Mouse (Mus musculus) spleen, adult 2 months (tissue): ENCODE measurements around the gene Zbtb20. TPM values are rescaled to one million over a fixed set of nuclear protein-coding genes. Genes with fewer than 3 reads are reported as not detected.

Experiments used
- DNase-seq, 2 experiments: peaks; one replicate each; pipeline versions ENCODE4 v3.0.0 to v3.0.0-alpha.2; 2012 to 2021; ENCODE audit warnings: low spot score in 2 of 2, low read depth in 1 of 2
- H3K27ac ChIP-seq: fragments of 200-500 bp; 2 replicates; pipeline ENCODE4 v1.5.1; 2012; ENCODE audit warnings: low read length, inconsistent platforms; ENCODE audit not compliant: insufficient read depth
- H3K27me3 ChIP-seq: fragments of 200-500 bp; 2 replicates; pipeline ENCODE4 v1.6.1; 2012; ENCODE audit warnings: mild to moderate bottlenecking, moderate library complexity, low read length, inconsistent platforms; ENCODE audit not compliant: control insufficient read depth, insufficient read depth
- H3K36me3 ChIP-seq: fragments of 200-500 bp; 2 replicates; pipeline ENCODE4 v1.6.1; 2012; ENCODE audit warnings: mild to moderate bottlenecking, low read length, inconsistent platforms; ENCODE audit not compliant: control insufficient read depth, insufficient read depth
- H3K4me1 ChIP-seq: fragments of 200-500 bp; 2 replicates; pipeline ENCODE4 v1.6.1; 2011; ENCODE audit warnings: inconsistent platforms; ENCODE audit not compliant: control insufficient read depth, insufficient read depth, insufficient read length
- H3K4me3 ChIP-seq: fragments of 200-500 bp; 2 replicates; pipeline ENCODE4 v1.5.1; 2011; ENCODE audit warnings: mild to moderate bottlenecking, inconsistent platforms; ENCODE audit not compliant: insufficient read depth, insufficient read length; ENCODE audit errors: extremely low read depth
- CTCF ChIP-seq: fragments of 200-500 bp; IDR thresholded peaks from 2 replicates; pipeline ENCODE4 v1.5.1; 2011; ENCODE audit warnings: mild to moderate bottlenecking, inconsistent platforms; ENCODE audit not compliant: insufficient read depth, insufficient read length, insufficient replicate concordance; ENCODE audit errors: extremely low read depth
- POLR2A ChIP-seq: fragments of 200-500 bp; IDR thresholded peaks from 2 replicates; pipeline ENCODE4 v1.6.1; 2011; ENCODE audit warnings: low read depth, low read length, inconsistent platforms
- WGBS: fragments of 180-500 bp; shearing (Covaris S2); methylation state at CpG from one replicate; pipeline ENCODE4 v1.1.7; 2018; 5-methylcytosine and 5-hydroxymethylcytosine counted together
- polyA plus RNA-seq: library from polyadenylated mRNA; depleted of rRNA; stranded (reverse); fragments of >200 nt; gene quantifications from 2 replicates; pipeline ENCODE4 v1.2.3, GENCODE M21; 2012

The Zbtb20 gene
- polyA plus RNA-seq, 1 experiment = 8.6 TPM

GRCm38 (mm10) chr16:43094161-43094560, 218.5 kb downstream of the Zbtb20 start:
- no peak overlapping the region for H3K4me3 ChIP-seq
- no peak overlapping the region for H3K27ac ChIP-seq
- DNase-seq = no peak
- H3K36me3 ChIP-seq = no peaks in the 10 kb centered on the region
- WGBS = 94% methylated on average over 1 of the region's 1 CpGs
- no peaks in the 10 kb centered on the region for H3K27me3 ChIP-seq
- TF ChIP-seq CTCF (no peak), POLR2A (no peak)
- no peaks in the 10 kb centered on the region for H3K4me1 ChIP-seq

GRCm38 (mm10) chr16:43094756-43095155, 219.1 kb downstream of the Zbtb20 start:
- 92% methylated on average over 6 of the region's 6 CpGs for WGBS
- no peak overlapping the region for H3K27ac ChIP-seq
- no peaks in the 10 kb centered on the region for H3K27me3 ChIP-seq
- no peak for DNase-seq
- H3K36me3 ChIP-seq = no peaks in the 10 kb centered on the region
- TF ChIP-seq CTCF (no peak), POLR2A (no peak)
- H3K4me3 ChIP-seq = no peak overlapping the region
- H3K4me1 ChIP-seq = no peaks in the 10 kb centered on the region

GRCm38 (mm10) chr16:43096040-43096439, 220.4 kb downstream of the Zbtb20 start:
- Histone ChIP-seq H3K27ac (no peak overlapping the region), H3K4me3 (no peak overlapping the region), H3K36me3 (no peaks in the 10 kb centered on the region), H3K27me3 (no peaks in the 10 kb centered on the region), H3K4me1 (no peaks in the 10 kb centered on the region)
- no peak for DNase-seq
- no peak for TF ChIP-seq POLR2A
- TF ChIP-seq CTCF = no peak

- no peak for DNase-seq
- WGBS = 91% methylated on average over 4 of the region's 4 CpGs
- H3K4me1 ChIP-seq = no peaks in the 10 kb centered on the region
- no peak overlapping the region for H3K4me3 ChIP-seq
- no peak for TF ChIP-seq POLR2A
- no peak for TF ChIP-seq CTCF
- H3K27me3 ChIP-seq = no peaks in the 10 kb centered on the region
- H3K27ac ChIP-seq = no peak overlapping the region
- no peaks in the 10 kb centered on the region for H3K36me3 ChIP-seq
Observed at GRCm38 (mm10) chr16:43098153-43098552, 222.5 kb downstream of the Zbtb20 start.

- Histone ChIP-seq H3K4me3 (no peak overlapping the region), H3K36me3 (no peaks in the 10 kb centered on the region), H3K27ac (no peak overlapping the region), H3K4me1 (no peaks in the 10 kb centered on the region), H3K27me3 (no peaks in the 10 kb centered on the region)
- TF ChIP-seq CTCF (no peak), POLR2A (no peak)
- no peak for DNase-seq
- whole genome bisulfite sequencing = 75% methylated on average over 5 of the region's 5 CpGs
Observed at GRCm38 (mm10) chr16:43098666-43099065, 223.0 kb downstream of the Zbtb20 start.

- Histone ChIP-seq H3K4me1 (no peaks in the 10 kb centered on the region), H3K36me3 (no peaks in the 10 kb centered on the region), H3K27ac (no peak overlapping the region), H3K4me3 (no peak overlapping the region), H3K27me3 (no peaks in the 10 kb centered on the region)
- no peak for DNase-seq
- TF ChIP-seq POLR2A (no peak), CTCF (no peak)
- 89% methylated on average over 1 of the region's 1 CpGs for WGBS
Observed at GRCm38 (mm10) chr16:43111288-43111687, 235.6 kb downstream of the Zbtb20 start.

GRCm38 (mm10) chr16:43113968-43114367, 238.3 kb downstream of the Zbtb20 start:
- DNase-seq = no peak
- Histone ChIP-seq H3K36me3 (no peaks in the 10 kb centered on the region), H3K27ac (no peak overlapping the region), H3K4me3 (no peak overlapping the region), H3K27me3 (no peaks in the 10 kb centered on the region), H3K4me1 (no peaks in the 10 kb centered on the region)
- 97% methylated on average over 1 of the region's 1 CpGs for WGBS
- TF ChIP-seq POLR2A (no peak), CTCF (no peak)

- DNase-seq = no peak
- no peak overlapping the region for H3K4me3 ChIP-seq
- H3K36me3 ChIP-seq = no peaks in the 10 kb centered on the region
- WGBS = 94% methylated on average over 4 of the region's 4 CpGs
- no peak for TF ChIP-seq POLR2A
- no peaks in the 10 kb centered on the region for H3K27me3 ChIP-seq
- H3K27ac ChIP-seq = no peak overlapping the region
- H3K4me1 ChIP-seq = no peaks in the 10 kb centered on the region
Observed at GRCm38 (mm10) chr16:43129966-43130365, 254.3 kb downstream of the Zbtb20 start.
